Mouse (Mus musculus): Measurements from ENCODE around the gene Ykt6.

The Ykt6 gene

DNA sequence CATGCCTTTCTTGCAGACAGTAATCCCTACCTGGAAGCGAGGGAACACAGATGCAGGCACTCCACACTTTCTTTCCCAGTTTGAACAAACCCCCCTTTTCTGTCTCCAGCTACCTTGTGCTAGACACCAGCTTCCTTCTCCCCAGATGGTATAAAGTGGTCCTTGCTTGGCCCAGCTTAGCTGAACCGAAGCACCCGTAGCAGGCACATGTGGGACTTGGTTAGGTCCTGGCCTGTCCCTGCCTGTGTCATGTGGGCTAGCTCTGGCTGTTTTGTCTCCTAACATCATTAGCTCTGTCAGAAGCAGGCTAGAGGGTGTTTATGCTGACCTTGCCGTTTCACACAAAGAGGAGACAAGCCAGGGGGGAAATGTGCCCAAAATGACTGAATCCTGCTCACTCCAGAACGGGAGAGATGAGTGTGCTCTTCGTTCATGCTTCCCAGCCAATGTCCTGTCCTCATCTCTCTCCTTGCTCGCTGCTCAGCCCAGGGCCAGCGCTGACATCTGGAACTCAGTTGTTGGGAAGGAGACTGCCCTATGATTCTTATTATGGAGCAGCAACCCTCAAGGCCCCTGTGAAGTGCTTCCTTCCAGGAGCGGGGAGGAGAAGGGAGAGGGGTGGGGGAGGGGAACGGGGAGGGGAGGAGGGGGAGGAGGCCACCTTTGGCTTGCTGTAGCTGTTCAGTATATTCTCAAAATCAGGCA, 6.8 kb upstream of the Ykt6 start:
- in situ Hi-C loops (cut with MboI, MseI) = no loop called here

DNA sequence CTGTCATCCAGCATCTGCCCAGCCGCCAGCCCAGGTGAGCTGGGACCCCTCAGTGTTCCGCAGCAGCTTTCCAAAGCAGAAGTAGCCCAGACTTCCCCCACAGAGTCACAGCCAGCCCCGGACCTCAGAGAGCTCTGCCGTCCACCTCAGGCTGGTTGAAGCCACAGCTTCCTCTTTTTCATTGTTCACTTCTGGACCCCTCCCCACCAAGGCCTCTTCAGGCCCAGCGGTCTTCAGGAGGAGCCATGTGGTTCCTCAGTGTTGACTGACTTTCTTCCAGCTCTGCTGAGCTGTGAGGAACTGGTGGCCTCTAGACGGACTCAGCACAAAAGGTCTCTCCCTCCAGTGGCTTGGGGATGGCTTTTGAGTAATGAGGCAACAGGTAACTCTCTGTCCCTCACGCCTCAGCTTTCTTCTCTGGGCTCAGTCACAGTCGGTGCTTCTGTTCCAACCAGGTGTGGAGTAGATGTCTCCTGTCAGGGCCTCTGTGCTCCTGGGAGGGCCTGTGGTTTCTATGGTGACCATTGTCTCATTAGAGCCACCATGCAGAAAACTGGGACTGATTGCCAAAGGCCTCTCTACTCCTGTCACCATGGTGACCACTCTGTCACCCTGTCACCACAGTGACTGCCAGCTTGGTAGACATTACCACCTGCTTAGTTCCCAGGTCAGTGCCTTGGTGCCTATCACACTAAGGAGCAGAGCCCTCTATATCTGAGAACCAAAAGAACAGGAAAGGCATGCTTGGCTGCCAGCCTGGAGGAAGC, 5.7 kb upstream of the Ykt6 start, which contains the start of gene Gck:
Gck (minus strand) TSS at position 496 of the 767 bp plus-strand sequence.
- in situ Hi-C loops (cut with MboI, MseI) = no loop called here

DNA sequence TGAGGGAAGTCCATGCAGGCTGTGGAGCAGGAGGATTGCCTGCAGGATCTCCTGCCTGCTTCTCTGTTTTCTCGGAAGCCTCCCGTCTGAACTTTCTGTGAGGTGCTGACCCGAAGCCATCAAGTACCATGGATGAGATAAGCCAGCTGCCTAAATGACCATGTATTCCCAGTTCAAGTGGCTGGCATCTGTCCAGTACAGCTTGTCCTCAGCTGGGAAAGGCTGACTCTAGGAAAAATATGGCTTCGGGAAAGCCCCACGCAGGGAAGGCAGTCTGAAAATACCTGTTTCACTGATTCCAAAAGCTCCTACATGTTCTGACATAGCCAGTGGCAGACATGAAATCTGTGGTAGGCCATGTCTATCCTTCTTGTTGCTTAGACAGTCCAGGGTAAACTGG, 3.0 kb upstream of the Ykt6 start:
- in situ Hi-C loops (cut with MboI, MseI) = no loop called here

DNA sequence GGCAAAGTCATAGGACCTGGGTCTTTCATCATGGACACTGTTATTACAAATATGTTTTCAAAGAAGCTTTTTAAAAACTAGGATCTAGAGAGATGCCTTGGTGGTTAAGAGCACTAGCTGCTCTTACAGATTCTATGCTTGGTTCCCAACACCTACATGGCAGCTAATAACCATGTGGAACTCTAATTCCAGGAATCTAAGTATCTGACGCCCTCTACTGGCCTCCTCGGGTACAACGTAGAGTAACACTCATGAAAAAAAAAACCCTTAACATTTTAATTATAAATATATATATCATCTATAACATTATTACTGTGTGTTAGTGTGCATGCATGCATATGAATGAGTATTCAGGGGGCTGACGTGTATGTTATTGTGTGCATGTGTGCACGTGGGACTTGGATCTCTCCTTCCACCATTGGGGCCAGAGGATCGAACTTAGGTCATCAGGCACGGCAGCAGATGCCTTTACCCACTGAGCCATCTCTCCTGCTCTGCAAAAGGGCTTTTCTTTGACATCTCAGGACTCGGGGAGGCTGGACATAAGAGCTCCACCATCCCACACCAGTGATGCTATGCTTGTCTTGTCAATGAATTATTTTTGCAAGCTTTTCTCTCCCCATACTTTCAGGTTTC, 2.2 kb upstream of the Ykt6 start:
- in situ Hi-C loops (cut with MboI, MseI) = no loop called here

DNA sequence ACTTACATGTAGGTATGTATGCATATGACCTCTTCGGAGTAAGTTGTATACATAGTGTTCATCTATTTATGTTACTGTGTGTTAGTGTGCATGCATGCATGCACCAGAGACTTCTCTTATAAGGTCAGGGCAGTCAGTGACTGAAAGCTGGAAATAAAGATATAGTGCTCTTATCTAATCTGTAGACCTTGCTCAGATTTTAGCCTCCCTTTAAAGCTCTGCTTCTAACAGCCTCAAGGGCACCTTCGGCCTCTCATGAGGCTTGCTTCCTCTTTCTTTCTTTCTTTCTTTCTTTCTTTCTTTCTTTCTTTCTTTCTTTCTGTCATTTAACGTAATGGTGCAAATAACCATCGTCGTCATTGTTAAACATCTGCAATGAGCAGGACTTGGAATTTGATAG, 1.1 kb upstream of the Ykt6 start:
- in situ Hi-C loops (cut with MboI, MseI) = no loop called here

DNA sequence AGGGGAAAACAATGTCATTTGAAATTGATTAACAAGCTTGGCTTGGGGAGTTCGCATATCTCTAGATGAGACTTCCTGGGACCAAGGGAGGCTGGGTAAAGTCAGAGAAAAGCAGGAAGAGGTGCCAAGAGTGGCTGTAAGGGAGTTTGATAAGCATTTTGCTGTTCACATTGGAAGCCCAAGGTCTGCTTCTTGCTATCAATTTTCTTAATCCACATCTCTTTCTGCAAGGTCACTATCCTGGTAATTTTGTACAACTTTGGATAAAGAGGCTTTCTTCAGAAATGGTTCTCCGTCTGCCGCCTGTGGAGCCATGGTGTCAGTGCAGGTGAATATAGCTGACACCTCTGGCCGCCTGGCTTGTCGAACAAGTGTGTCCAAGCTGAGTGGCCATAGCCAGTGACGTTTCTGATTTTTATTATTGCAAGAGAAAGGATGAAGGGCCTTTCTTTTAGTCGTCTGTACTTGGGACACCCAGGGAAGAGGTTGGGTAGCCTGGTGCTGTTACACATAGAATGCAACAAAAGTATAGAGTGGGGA, 458 bp upstream of the Ykt6 start:
- in situ Hi-C loops (cut with MboI, MseI) = no loop called here

DNA sequence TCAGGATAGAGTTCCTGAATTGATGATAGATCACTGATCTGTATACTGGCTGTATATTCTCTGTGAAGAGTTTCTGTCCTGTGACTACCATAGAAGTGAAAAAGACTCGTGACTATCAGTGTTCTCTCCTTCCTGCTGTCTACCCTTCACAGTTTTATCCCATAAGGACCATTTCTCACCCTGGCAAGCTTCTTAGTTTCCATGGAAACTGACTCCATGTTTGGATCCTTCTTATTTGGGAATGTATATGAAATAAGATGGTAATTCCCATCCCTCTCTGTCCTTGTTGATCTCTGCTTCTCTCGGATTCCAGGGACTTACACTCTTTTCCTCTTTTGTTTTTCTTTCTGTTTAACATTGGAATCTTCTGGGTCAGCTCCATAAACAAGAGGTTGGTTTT, 4.6 kb downstream of the Ykt6 start:
- in situ Hi-C loops (cut with MboI, MseI) = loop anchor here (10.0 kb wide), 1 partner anchor 1715 kb away; no protein-coding TSS in a partner anchor

DNA sequence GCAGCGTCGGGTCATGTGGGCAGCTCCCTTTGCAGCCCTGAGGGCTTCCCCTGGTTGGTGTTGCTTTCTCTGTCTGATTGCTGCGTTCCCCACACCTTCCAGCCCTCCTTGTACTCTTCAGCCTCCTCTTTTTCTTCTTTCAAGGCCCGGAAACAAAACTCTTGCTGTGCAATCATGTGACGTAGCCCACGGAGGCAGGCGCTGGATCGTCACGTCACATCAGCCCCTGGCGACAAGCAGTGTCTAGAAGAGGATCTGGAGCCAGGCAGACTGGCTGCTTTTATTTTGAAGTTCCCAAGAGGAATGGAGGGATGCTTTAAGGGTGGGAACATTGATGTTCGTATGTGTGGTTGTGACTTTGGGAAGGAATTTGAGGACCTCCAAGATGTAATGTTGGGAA, 10.4 kb downstream of the Ykt6 start:
- in situ Hi-C loops (cut with MboI, MseI) = loop anchor here (10.0 kb wide), 1 partner anchor 1721 kb away; no protein-coding TSS in a partner anchor

DNA sequence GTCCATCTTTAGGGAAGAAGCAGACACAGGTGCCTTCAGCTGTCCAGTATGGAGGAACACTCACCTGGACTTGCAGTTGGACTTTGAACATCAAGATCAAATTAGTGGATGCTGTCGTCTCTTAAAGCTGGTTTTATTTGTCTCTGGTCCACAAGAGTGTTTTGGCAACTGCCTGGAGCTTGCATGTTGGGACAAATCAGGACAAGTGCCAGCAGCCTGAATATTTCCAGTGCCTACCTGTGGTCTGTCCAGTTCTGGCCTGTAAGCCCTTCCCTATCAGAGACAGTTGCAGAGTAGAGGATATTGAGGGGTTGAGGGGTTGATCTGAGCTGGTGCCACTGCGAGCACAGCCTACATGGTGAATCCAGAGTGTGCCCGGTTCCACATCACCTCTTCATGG, 11.3 kb downstream of the Ykt6 start:
- in situ Hi-C loops (cut with MboI, MseI) = loop anchor here (10.0 kb wide), 1 partner anchor 1722 kb away; no protein-coding TSS in a partner anchor

DNA sequence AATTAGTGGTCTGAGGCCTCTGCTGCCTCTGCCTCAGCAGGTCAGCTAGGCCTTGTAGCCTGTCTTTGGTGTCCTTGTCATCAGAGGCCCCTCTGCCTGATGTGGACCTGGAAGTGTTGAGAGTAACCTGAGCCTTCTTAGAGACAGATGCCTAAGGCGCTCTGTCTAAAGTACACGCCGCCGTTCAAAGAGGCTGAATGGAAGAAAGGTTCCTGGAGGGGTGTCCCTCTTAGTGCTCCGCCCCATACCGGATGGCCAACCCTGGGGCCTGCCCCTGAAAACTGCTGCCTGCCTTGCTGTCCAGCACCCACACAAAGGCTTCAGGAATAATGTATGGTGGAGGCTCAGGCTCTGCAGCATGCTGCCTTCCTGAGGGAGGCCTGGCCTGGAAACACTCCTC, 12.7 kb downstream of the Ykt6 start:
- in situ Hi-C loops (cut with MboI, MseI) = loop anchor here (10.0 kb wide), 1 partner anchor 1723 kb away; no protein-coding TSS in a partner anchor

DNA sequence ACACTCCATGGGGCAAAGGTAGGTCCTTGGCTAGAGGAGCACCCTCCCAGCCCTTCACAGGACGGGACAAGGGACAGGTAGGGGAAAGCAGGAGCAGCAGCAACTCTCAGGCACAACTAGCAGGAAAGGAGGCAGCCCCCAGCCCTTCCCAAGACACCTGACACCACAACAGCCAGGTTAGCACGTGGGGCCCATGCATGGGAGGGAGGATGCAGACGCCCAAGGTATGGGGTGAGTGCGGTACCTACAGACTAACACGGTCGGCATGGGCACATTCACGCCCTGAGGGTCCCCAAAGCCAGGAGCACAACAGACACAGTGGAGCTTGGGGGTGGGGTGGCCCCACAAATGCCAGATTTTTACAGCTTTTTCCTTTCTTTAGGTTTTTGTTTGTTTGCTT, 15.7 kb downstream of the Ykt6 start:
- in situ Hi-C loops (cut with MboI, MseI) = no loop called here

DNA sequence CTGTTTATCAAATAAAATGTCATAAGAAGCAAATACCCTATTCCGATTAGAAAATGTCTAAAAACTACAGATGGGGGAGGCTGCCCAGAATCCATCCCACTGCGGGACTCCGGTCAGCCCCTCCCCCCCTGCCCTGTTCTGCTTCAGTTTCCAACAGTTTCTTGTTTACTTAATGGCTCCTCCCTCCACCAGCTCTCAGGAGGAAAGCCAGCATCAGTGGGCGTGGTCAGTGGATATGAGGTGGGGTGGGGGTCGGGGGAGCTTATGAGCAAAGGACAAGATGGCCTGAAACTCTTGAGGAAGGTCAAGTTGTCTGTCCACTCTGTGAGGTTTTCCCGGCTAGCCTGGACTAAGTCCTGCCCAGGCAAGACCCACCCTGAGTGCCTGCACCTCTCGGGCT, 17.7 kb downstream of the Ykt6 start:
- in situ Hi-C loops (cut with MboI, MseI) = no loop called here

DNA sequence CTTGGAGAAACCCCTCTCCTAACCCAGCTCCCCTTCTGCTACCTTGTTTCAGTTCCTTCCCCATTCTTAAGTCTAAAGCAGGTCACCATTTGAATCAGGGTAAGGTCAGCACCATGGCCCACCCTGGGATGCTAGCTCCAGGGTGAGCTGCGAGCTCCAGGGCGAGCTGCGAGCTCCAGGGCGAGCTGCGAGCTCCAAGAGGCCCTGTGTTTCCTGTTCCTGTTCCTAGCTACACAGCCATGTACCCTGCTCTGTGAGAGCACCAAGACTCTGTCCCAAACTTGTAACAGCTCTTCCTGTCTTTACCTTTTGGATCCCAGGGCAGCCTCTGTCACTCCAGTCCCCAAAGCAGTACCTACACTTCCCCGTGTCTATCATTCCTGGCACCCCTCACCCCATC, 18.6 kb downstream of the Ykt6 start:
- in situ Hi-C loops (cut with MboI, MseI) = no loop called here

DNA sequence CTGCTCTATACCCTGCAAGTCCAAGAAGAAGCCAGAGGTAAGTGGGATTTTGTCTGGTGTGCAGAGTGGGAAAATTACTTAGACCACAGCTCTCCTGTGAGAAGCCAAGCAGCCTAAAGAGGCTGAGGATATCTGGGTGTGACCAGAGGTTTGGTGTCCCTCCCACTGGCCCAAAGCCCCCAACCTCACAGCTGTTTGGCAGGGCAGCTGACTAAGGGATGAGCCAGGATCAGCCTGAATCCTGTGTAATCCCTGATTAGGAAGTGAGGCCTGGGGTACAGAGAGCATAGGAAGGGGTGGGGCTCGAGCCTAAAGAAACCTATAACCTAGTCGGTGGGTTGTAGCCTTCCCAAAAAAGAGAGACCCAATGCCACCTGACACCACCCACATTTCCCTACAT, 19.6 kb downstream of the Ykt6 start:
- in situ Hi-C loops (cut with MboI, MseI) = no loop called here

DNA sequence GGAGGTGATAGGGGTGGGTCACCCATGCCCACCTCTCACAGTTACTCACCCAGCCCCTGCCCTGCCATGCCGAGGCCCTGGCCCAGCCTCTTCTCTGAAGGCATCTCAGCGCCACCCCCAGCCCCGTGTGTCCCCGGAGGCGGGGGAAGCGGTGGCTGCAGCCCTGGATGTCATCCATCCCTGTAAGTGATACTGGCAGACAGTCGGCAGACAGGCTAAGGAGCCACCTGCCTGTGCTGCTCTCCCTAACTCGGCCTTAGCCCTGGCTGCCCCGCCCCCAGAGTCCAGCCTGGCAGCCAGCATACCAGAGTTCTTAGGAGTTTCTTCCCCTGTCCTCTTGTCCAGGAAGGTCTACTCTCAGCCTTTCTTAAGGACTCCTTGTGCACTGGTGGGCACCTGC, 20.6 kb downstream of the Ykt6 start:
- in situ Hi-C loops (cut with MboI, MseI) = no loop called here

DNA sequence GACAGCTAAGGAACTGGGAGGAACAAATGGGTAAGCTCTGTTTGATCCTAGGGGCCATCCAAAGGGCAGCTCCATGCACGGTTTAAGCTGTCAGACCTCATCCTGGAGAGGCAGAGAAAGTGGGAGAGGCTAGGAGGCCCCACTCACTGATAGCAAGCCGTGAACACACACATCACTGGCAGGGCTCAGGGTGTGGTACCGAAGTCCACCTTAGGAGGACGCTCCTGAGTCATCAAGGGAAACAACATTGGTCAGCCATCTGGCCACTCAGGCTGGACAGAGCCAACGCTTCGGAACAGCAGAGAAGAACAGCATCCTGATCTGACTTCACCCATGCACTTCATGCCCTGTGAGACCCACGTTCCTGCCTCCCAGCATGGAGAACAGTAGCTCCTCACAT, 23.6 kb downstream of the Ykt6 start:
- in situ Hi-C loops (cut with MboI, MseI) = no loop called here

DNA sequence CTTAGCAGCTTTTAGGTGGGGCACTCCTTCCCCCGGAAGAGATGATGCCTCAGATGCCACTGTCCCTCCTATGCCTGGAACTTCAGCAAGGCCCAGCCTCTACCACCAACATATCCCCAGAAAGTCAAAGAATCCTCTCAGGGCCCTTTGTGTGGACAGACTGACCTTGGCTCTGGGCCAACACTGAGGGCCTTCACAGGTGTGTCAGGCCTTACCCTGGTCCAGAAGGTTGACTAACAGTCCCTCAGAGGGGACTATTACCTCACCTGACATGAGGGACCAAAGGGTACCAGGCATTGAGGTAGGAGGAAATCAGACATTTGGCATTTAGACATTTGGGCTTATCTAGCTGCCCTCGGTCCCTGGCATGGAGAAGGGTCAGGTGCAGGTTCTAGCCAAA, 24.6 kb downstream of the Ykt6 start:
- in situ Hi-C loops (cut with MboI, MseI) = no loop called here

DNA sequence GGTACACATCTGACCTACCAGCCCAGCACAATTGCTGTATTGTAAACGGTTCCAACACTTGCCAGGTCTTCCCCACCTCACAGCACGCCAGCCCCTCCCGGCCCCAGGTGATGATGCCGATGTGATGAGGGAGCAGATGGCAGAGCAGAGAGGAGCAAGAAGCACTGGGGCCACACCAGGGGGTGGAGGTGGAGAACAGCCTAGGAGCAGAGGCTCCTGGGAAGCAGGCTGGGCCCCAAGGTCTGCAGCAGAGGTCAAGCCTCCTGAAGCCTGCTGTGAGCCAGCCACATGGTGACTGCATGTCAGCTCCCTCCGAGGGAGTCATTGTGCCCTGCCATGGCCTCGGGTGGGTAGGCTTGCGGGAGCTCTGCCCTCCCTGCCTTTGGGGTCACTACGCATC, 25.1 kb downstream of the Ykt6 start:
- in situ Hi-C loops (cut with MboI, MseI) = no loop called here

DNA sequence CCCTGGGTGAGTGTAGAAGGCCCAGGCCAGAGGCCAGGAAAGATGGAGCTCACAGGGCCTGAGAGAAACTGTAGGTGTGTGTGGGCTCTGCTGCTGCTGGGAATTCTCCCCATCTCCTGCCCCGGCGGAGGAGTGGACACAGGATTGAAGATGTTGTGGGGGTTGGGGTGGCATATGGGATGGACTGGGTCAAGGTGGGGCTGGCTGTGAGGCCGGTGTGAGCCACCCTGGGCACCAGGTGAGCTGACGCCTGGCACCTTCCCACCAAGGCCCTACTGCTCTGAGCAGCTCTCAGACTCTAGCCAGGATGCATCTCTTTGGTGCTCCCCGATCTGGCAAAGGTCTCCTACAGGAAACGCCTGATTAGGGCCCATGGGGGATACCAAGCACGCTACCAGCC, 25.8 kb downstream of the Ykt6 start:
- in situ Hi-C loops (cut with MboI, MseI) = no loop called here

DNA sequence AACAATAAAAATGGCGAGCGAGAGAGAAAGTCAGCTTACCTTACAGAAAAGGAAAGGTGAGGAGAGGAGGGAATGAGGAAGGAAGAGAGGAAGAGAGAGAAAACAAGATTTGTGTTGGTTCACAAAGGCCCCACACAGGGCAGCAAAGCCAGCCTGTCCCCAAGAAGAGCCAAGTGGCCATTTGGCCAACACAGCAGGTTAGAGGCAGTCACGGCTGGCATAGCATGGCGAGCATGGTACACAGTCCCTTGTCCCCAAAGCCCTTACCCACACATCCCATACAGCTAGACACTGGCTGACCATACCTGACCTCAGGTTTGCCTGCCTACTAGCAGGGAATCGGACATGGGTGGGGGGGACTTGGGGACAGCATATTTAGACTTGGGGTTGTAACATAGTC, 28.1 kb downstream of the Ykt6 start:
- in situ Hi-C loops (cut with MboI, MseI) = no loop called here

DNA sequence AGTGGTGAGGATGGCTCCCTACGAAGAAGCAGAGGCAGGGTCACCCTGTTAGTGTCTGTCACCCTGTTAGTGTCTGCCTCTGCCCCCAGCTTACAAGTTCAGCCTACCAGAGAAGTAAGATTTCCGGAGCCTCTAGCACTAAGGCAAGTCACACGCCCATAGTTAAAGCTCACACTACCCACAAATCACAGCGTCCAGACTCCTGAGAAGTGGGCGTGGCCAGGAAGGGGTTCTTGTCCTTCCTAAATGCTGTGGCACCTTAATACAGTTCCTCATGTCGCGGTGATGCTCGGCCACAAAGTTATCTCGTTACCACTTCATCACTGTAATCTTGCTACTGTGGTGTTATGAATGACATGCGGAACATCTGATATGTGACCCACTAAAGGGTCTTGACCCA, 32.6 kb downstream of the Ykt6 start:
- in situ Hi-C loops (cut with MboI, MseI) = no loop called here

DNA sequence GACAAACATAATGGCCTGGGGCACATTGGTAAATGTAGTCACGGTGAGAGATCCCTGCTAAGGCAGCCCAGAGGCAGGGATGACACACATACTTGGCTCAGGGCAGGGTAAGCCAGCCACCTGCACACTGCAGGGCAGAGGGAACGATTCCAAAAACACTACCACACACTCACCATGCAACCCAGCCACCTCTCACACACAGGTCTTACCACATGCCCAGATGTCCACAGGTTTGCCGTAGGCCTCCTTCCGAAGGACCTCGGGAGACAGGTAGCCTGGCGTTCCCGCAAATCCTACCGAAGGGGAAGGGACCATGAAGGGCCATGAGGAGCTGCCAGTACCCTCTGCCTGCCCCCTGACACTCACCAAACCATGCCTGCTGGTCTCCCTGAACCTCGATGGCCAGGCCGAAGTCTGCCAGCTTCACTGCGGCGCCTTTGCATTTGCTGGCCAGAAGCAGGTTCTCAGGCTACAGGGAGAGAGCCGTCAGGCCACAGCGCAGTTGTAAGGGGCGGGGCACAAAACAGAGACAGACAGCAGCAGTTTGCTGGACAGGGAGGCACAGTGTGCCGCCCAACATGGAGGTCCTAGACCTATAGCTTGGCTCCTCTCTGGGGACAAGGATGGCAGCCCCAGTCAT, 34.6 kb downstream of the Ykt6 start:
- in situ Hi-C loops (cut with MboI, MseI) = loop anchor here (5.0 kb wide), 1 partner anchor 37 kb away; no protein-coding TSS in a partner anchor
